Mouse (Mus musculus): ENCODE results near the gene Htr1a.

Gene Htr1a

DNA sequence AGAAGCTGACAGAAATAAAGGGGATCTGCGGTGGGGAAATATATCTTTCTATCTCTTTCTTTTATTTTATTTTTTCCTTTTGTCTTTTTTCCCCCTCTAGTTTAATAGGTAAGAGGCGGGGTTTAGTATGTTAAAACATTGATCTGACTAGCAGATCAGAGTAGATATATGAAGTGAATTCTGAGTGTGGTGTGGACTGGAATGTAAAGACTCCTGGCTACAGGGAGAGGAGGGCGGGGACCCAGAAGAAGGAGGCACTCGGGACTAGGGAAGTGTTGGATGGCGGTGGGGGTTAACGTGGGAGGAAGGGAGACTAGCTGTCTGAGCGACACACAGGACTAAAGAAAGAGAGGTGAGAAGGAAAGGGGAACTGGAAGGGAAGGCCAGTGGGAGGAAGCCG, at the start of gene Htr1a:
Gene Htr1a, plus strand, starts transcription at position 301 of the 400 bp plus-strand sequence.
- DNase-seq (ENCODE audit: low spot score), result no peak

DNA sequence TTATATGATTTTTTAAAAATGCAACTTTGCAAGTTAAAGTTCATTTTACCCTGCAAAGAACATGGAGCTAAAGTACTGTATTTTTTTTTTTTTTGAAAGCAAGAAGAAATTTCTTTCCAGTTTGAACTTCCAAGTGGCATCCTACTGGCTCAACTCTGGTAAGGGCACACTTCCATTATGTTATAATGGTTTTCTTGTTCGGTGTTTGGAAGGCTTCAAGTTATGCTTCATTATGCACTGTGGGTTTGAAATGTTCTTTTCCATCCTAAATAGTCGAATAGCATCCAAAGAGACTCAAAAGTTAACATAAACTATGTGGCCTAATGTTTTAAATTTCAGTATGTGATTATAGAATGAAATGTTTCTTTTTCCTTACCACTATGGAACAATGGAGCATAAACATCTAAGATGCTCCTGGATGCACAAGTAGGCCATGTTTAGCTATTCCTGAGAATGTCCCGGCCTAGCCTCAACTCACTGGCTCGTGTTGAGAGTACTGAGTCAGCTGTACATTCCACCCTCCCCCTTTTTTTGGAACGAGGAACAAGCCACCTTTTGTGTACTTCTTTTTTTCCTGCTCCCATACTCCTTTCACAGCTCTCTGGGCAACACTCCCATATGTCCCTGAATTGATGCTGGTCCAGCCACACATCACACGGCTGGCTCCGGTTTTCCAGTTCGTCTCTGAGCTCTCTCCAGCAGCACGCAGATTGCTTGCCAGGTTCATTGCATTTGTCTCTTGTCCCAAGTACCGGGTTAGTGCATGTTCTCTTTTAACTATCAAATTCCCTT, 31.7 kb upstream of the Htr1a start:
- no peak for DNase-seq (ENCODE audit: low spot score)

DNA sequence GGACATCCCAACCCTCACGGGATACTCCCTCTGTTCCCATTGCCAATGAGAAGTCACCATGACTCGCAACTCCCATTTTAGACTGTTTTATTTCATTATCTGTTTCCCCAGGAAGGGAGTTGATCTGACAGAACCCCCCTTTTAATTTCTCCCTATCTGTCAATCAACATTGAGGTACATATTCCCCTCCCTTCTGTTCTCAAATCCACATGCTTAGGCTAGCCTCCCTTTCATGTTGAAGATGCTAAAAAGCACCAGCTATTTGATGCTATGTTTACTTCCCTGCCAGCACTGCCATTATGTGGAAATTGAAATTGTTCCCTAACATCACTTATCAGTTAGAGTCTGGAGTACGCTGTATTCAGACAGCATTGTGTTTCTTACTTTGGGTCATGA, 31.1 kb upstream of the Htr1a start:
- no peak for DNase-seq (ENCODE audit: low spot score)

DNA sequence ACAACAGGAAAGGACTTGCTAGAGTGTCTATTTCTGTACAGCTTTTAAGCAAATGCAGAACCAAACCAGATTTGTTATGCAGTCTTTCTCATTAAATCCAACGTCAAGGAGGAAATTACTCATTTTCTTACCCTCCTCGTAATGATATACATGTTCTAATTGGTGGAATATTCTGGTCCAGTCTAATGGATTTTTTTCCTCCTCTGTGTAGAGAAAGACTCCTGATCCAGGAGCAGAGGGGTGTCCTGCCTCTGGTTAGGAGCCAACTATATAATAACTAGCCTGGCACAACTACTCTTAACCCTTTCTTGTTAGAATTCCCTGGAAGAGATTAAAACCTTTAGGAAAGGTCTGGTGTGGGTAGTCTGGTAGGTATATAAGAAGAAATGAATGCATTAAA, 10.3 kb upstream of the Htr1a start:
- no peak for DNase-seq (ENCODE audit: low spot score)

DNA sequence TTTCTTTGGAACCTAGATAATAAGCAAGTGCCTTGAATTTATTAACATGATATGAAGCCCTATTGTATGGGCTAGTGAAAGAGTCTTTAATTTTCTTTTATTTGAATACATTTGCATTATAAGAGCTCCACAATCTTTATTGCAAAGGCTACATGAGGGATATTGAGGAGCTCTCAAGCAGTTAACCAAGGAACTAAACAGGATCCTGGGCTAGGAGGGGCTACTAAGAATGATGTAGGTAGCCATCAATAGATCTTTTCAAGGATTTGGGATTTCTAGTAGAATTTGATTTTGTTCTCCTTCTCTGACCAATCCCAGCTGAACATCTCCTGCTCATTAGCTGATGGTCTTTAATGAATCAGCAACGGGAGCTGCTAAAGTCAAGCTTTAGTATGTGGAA, 9.8 kb upstream of the Htr1a start:
- no peak for DNase-seq (ENCODE audit: low spot score)

DNA sequence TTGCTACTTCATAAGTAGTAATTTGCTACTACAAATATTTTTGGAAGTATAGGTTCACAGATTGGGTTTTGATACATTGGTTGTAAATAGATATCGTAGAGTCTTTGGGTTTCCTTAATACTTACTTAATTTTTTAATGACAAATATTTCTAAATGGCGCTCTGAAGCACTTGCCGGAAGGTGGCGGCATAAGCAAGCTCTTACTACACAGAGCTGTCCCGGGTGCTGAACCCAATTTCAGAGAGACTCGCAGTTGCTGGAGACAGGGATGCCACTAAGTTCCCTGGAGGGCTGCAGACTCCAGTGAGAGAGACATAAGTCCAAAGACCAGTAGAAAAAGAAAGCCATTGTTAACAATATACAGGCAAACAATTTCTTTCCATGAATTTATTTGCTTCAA, 863 bp upstream of the Htr1a start:
- DNase-seq (ENCODE audit: low spot score), result peak; percentile 85

DNA sequence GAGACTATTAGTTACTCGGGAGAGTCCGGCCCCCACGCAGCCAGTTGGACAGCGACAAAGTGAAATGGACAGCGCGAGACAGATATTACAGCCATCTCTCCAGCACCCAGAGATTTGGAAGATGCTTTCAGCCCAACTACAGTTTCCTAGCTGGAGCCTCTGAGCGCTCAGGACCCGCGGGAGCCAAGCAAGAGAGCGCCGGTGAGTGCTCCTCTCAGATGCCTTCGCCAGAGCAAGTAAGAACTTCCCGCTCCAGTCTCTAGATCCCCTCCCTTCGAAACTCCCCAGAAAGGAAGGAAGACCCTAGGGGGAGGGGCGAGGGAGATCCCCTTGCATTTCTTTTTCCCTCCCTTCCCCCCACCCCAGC, 415 bp downstream of the Htr1a start:
- no peak for DNase-seq (ENCODE audit: low spot score)

DNA sequence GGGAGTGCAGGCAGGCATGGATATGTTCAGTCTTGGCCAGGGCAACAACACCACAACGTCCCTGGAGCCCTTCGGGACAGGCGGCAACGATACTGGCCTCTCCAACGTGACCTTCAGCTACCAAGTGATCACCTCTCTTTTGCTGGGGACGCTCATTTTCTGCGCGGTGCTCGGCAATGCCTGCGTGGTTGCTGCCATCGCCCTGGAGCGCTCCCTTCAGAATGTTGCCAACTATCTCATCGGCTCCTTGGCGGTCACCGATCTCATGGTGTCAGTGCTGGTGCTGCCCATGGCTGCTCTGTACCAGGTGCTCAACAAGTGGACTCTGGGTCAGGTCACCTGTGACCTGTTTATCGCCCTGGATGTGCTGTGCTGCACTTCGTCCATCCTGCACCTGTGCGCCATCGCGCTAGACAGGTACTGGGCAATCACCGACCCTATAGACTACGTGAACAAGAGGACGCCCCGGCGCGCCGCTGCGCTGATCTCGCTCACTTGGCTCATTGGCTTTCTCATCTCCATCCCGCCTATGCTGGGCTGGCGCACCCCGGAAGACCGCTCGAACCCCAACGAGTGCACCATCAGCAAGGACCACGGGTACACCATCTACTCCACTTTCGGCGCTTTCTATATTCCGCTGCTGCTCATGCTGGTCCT, 927 bp downstream of the Htr1a start:
- DNase-seq (ENCODE audit: low spot score), result no peak

DNA sequence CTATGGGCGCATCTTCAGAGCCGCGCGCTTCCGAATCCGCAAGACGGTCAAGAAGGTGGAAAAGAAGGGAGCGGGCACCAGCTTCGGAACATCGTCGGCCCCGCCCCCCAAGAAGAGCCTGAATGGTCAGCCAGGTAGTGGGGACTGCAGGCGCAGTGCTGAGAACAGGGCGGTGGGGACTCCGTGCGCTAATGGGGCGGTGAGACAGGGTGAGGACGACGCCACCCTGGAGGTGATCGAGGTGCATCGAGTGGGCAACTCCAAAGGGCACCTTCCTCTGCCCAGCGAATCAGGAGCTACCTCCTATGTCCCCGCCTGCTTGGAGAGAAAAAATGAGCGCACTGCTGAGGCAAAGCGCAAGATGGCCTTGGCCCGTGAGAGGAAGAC, 1.4 kb downstream of the Htr1a start:
- no peak for DNase-seq (ENCODE audit: low spot score)

DNA sequence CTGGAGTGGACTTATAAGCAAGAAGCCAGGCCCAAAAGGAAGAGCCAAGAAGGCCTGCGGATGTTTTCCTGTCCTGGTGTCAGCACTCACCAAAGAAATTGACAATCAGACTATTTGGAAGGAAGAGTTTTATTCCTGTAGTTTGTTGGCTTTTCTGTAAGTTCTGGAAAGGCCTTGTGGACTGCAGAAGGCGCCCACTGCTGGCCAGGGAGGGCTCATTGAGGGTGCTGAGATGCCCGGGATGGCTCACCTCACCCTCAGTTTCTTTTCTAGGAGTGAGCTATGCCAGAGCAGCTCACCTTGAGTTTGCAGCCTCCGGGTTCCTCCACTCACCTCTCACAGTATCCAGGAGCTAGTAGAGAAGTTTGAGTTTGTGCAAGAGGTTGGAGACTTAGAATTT, 2.8 kb downstream of the Htr1a start:
- DNase-seq (ENCODE audit: low spot score), result no peak

DNA sequence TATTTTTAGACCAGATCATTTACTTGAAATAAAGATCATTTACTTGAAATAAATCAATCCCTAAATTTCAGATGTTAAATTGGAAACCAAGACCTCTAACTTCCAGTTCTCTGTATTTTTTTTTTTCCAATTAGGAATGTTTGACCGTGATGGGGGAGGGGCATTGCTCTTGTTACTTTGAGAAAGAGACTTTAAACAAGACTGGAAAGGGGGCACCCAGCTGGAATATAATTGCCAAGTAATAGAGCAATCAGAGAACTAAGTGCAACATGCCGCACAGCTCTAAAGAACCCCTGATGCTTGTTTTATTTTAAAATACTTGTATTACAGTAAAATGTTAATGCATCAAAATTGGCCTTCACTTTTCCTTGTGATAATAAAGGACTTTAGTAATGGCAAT, 4.3 kb downstream of the Htr1a start:
- DNase-seq (ENCODE audit: low spot score), result no peak

DNA sequence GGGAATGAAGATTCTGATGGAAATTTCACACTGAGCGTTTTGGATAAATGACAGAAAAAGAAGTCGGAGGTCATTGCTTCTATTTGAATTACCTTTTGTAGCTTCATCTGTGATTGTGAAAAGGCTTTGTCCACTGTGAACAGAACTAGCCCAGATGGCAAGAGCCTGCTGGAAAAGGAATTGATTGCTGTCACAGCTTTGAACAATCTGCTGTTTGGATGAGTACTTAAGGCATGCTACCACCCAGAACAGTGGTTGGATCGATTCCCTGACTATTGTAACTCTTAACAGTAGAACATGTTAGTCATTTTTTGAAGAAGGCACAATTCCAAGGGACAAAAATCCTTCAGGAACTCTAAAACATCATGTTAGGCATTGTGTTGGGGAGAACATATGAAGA, 8.1 kb downstream of the Htr1a start:
- DNase-seq (ENCODE audit: low spot score), result no peak

All from embryo, embryonic 10.5 days (tissue).